Comparison of ENCODE assay signal across 11 mouse cellular contexts in the genomic region with DNA sequence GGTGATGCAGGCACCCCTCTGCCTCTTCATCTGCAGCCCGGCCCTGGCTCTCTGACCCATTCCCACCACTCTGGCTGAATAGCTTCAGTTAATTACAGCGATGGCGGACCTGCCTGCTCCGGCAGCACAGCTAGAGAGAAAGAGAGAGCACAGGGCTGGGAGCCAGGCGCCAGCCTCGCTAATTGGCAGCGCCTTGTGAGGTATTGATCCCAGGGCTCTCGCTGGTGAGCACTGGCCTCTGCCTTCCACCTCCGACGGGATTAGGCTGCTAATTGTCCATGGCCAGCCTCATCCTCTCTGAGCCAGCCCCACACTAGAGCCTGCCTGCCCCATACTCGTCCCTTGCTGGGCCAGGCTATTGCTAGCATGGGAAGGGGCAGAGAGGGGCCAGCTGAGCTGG. TPM values are rescaled to one million over a fixed set of nuclear protein-coding genes. Genes with fewer than 3 reads are reported as not detected.
DNase-seq lines count a peak whose midpoint lies in the region; ATAC-seq and TF ChIP-seq lines count a peak whose summit lies in the region.
"Had no signal": no experiment of that assay in that cellular context is flagged by ENCODE, and none has a peak within 500 bp of the region (broad histone marks: within the 10 kb centered on the region; RNA-seq: fewer than 3 reads in every experiment).

No protein-coding gene starts in this region.

- TF ChIP-seq POLR2A in cerebellum, adult 2 months (IDR thresholded peaks at IDR 0.05; ENCODE audit: borderline replicate concordance, insufficient read depth, low read length), result no peak

- 0 out of 2 replicates have a peak, but pooled peaks cover 4% of the 10 kb centered on the region for H3K36me3 ChIP-seq in embryonic facial prominence, embryonic 14.5 days (ENCODE audit: control insufficient read depth, insufficient read depth, low read length)
- no peaks in the 10 kb centered on the region for H3K36me3 ChIP-seq in hindbrain, embryonic 16.5 days (ENCODE audit: control insufficient read depth, insufficient read depth, low read length)
- H3K36me3 ChIP-seq in neural tube, embryonic 14.5 days (ENCODE audit: control insufficient read depth, insufficient read depth, low read length), result no peaks in the 10 kb centered on the region

- no peak; the same call in 1 of the 2 replicates for ATAC-seq in embryonic facial prominence, embryonic 14.5 days (ENCODE audit: low read depth)
- peak; percentile 18; the same call in 1 of the 2 replicates for ATAC-seq in hindbrain, embryonic 16.5 days
- peak; percentile 13; the same call in 1 of the 2 replicates for ATAC-seq in neural tube, embryonic 14.5 days (ENCODE audit: low read depth)
- no peak for ATAC-seq in erythroid progenitor cell, adult 5-6 weeks (replicated peaks; ENCODE audit: low FRiP score, poor library complexity, severe bottlenecking)

- H3K9ac ChIP-seq in embryonic facial prominence, embryonic 14.5 days (ENCODE audit: low read depth, low read length), result 0 out of 2 replicates have a peak overlapping the region, but pooled peaks have one; percentile 25
- H3K9ac ChIP-seq in hindbrain, embryonic 16.5 days (ENCODE audit: low read depth, low read length), result peak overlapping the region; percentile 44
- peak overlapping the region; percentile 32; the same call in 1 of the 2 replicates for H3K9ac ChIP-seq in neural tube, embryonic 14.5 days (replicated peaks; ENCODE audit: low read depth, low read length)
- H3K9ac ChIP-seq: liver, embryonic 14.5 days had no signal

- H3K27me3 ChIP-seq in embryonic facial prominence, embryonic 14.5 days (replicated peaks; ENCODE audit: control insufficient read depth, insufficient read depth, low read length), result no peaks in the 10 kb centered on the region
- no peaks in the 10 kb centered on the region for H3K27me3 ChIP-seq in hindbrain, embryonic 16.5 days (replicated peaks; ENCODE audit: control insufficient read depth, insufficient read depth, low read length)
- H3K27me3 ChIP-seq in neural tube, embryonic 14.5 days (ENCODE audit: control insufficient read depth, insufficient read depth, low read length), result no peaks in the 10 kb centered on the region
- H3K27me3 ChIP-seq in cerebellum, adult 2 months (ENCODE audit: control insufficient read depth, insufficient read depth, low read length), result no peaks in the 10 kb centered on the region

- H3K9me3 ChIP-seq in embryonic facial prominence, embryonic 14.5 days (ENCODE audit: control insufficient read depth, low read length), result no peaks in the 10 kb centered on the region
- H3K9me3 ChIP-seq in hindbrain, embryonic 16.5 days (ENCODE audit: control insufficient read depth, low read length), result no peaks in the 10 kb centered on the region
- H3K9me3 ChIP-seq in neural tube, embryonic 14.5 days (ENCODE audit: control insufficient read depth, low read length), result no peaks in the 10 kb centered on the region

- H3K27ac ChIP-seq in layer of hippocampus, adult 2 months, result peak overlapping the region; percentile 97
- no peak overlapping the region for H3K27ac ChIP-seq in embryonic facial prominence, embryonic 14.5 days (replicated peaks; ENCODE audit: low read depth, low read length)
- peak overlapping the region; percentile 57 for H3K27ac ChIP-seq in hindbrain, embryonic 16.5 days (ENCODE audit: low read depth, low read length)
- H3K27ac ChIP-seq in neural tube, embryonic 14.5 days (ENCODE audit: low read depth, low read length), result peak overlapping the region; percentile 52
- no peak overlapping the region for H3K27ac ChIP-seq in cerebellum, adult 2 months (ENCODE audit: insufficient read depth, low read length)
- H3K27ac ChIP-seq: liver, embryonic 14.5 days had no signal

- no peak overlapping the region for H3K4me3 ChIP-seq in layer of hippocampus, adult 2 months
- H3K4me3 ChIP-seq in embryonic facial prominence, embryonic 14.5 days (ENCODE audit: low read depth, low read length), result no peak overlapping the region
- H3K4me3 ChIP-seq in hindbrain, embryonic 16.5 days (ENCODE audit: low read length), result no peak overlapping the region
- no peak overlapping the region for H3K4me3 ChIP-seq in neural tube, embryonic 14.5 days (ENCODE audit: low read depth, low read length)
- H3K4me3 ChIP-seq in cerebellum, adult 2 months (replicated peaks; ENCODE audit: insufficient read depth, low read depth, low read length), result no peak overlapping the region

- peaks cover 72% of the 10 kb centered on the region for H3K4me1 ChIP-seq in embryonic facial prominence, embryonic 14.5 days (ENCODE audit: control insufficient read depth, insufficient read depth, low read length)
- H3K4me1 ChIP-seq in hindbrain, embryonic 16.5 days (ENCODE audit: control insufficient read depth, insufficient read depth, low read depth, low read length), result peaks cover 84% of the 10 kb centered on the region
- H3K4me1 ChIP-seq in neural tube, embryonic 14.5 days (ENCODE audit: control insufficient read depth, insufficient read depth, low read length), result peaks cover 88% of the 10 kb centered on the region
- H3K4me1 ChIP-seq in cerebellum, adult 2 months (ENCODE audit: control insufficient read depth, insufficient read depth, low read length), result peaks cover 93% of the 10 kb centered on the region

- peak in 1 of 2 experiments; percentile 64 for DNase-seq in layer of hippocampus, adult 2 months (ENCODE audit: low spot score in 2 of 2)
- DNase-seq in layer of hippocampus, postnatal 14 days (ENCODE audit: low spot score in 2 of 2), result no peak
- DNase-seq in embryonic facial prominence, embryonic 14.5 days (ENCODE audit: low spot score), result peak; percentile 70
- no peak for DNase-seq in cerebellum, adult 2 months
- DNase-seq: cerebellum, adult 11 months; kidney, postnatal 36 days; right cerebral cortex, postnatal 25 days had no signal

- no peak overlapping the region for H3K4me2 ChIP-seq in embryonic facial prominence, embryonic 14.5 days (ENCODE audit: low read depth, low read length)
- H3K4me2 ChIP-seq in hindbrain, embryonic 16.5 days (ENCODE audit: low read length), result peak overlapping the region; percentile 25
- H3K4me2 ChIP-seq in neural tube, embryonic 14.5 days (ENCODE audit: low read depth, low read length), result no peak overlapping the region

- 28% methylated on average over 11 of the region's 11 CpGs for WGBS in embryonic facial prominence, embryonic 14.5 days
- WGBS in hindbrain, embryonic 16.5 days, result 22% methylated on average over 9 of the region's 11 CpGs
- WGBS in neural tube, embryonic 14.5 days, result 9% methylated on average over 11 of the region's 11 CpGs
- 38% methylated on average over 11 of the region's 11 CpGs for WGBS in cerebellum, adult 2 months

- TF ChIP-seq CTCF in layer of hippocampus, adult 2 months (conservative IDR thresholded peaks at IDR 0.05), result no peak
- no peak for TF ChIP-seq CTCF in cerebellum, adult 2 months (IDR thresholded peaks at IDR 0.05; ENCODE audit: borderline replicate concordance, insufficient read depth, low read depth, low read length)

RNA-seq across cellular contexts. Expression of gene Gins2, which starts 29.4 kb away (rescaled TPM):
- total RNA-seq in layer of hippocampus, adult 2 months (2021), result 1 to 10 TPM; 5.2 to 6.2 TPM
- total RNA-seq in layer of hippocampus, postnatal 14 days (2021), result 1 to 10 TPM; 2.0 to 3.4 TPM
- 82.7 and 94.0 TPM in 2 replicates for polyA plus RNA-seq in embryonic facial prominence, embryonic 14.5 days (2014; fragmentation: Nextera tagmentation; extraction: Ambion mirVana)
- polyA plus RNA-seq in hindbrain, embryonic 16.5 days (2015; fragmentation: Nextera tagmentation; extraction: Ambion mirVana), result 20.6 and 22.0 TPM in 2 replicates
- 10.5 and 13.1 TPM in 2 replicates for polyA plus RNA-seq in neural tube, embryonic 14.5 days (2014; fragmentation: Nextera tagmentation; extraction: Ambion mirVana)
- polyA plus RNA-seq in cerebellum, adult 2 months (2012; rRNA removed), result 2.1 and 2.5 TPM in 2 replicates
- 5.8 and 31.4 TPM in 2 replicates for total RNA-seq in erythroid progenitor cell, adult 5-6 weeks (2015; ENCODE audit: low replicate concordance)
- total RNA-seq in erythroid progenitor cell, adult 5-6 weeks (2017; ENCODE audit: low replicate concordance), result 11.9 and 21.3 TPM in 2 replicates

Comparison
In these comparisons a context has a peak if more than half of its experiments do, and no peak if none do; other contexts are left out.
1. H3K27ac ChIP-seq: peak in layer of hippocampus, adult 2 months (single experiment), hindbrain, embryonic 16.5 days (single experiment) and neural tube, embryonic 14.5 days (single experiment); none in embryonic facial prominence, embryonic 14.5 days (single experiment) and cerebellum, adult 2 months (single experiment).
2. ATAC-seq: peak in hindbrain, embryonic 16.5 days (single experiment) and neural tube, embryonic 14.5 days (single experiment); none in embryonic facial prominence, embryonic 14.5 days (single experiment) and erythroid progenitor cell, adult 5-6 weeks (single experiment).
3. Peak in every context shown above with its lines, with median percentiles within 50 percentile points of each other: H3K9ac ChIP-seq.